Mouse (Mus musculus) c-Kit-negative CD71-positive TER-119-positive erythroid progenitor cells, embryonic 14.5 days (primary cell): ENCODE data around the gene Scnn1g.

Experiments used
- DNase-seq: peaks from one replicate; pipeline ENCODE4 v3.0.0-alpha.2; 2013; ENCODE audit warnings: low read depth, low spot score

Scnn1g gene

GRCm38 (mm10) chr7:121778553-121778952 is 44.3 kb downstream of the Scnn1g start:
- no peak for DNase-seq

- DNase-seq = no peak
Observed at GRCm38 (mm10) chr7:121778980-121779379, 44.7 kb downstream of the Scnn1g start.

DNA sequence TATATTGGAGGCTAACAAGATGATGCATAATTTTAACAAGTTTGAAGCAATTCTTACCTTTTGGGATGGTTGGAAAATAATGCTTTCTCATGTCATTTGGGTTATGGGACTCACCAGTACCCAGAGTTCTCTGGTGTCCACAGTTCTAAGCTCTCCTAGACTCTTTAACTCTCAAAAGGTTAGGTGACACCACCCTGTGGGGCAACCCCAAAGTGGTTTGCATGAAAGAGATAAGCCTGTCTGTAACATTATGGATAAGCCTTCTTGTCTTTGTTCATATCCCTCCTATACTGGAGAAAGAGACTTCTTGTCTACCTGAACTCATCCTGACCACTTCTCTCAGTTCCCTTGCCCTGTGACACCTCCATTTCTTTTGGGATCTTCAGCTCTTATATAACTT is 45.1 kb downstream of the Scnn1g start:
- no peak for DNase-seq

DNA sequence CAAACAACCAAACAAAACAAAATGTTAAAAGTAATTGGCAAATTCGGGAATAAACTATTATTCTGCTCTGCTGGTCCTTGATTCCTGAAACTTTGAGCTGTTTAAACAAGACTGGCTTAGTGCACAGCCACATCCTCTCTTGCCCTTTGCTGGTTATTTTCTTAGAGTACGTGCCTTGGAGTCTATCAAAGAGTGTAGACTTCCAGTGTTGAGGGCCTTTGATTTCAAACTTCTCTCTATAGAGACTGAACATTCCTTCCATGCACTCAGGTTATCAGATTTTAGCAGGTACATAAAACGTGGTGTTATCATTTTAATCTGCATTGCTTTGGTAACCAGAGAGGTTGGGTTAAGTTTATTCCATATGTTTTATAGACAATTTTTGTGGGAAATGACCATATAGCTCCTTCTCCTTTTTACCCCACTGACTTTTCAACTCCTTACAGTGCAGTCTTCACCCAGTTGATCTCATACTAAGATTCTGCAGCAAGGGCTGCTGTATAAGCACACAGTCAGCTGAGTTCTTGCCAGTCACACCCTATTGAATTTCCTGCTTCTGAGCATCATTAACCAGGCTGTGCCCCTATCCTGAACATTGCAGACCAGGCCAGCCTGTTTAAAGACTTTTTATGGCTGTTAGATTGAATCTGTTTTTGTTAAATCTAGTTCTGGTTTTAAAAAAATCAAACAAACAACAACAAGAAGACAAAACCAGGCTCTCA is 48.1 kb downstream of the Scnn1g start:
- no peak for DNase-seq

- DNase-seq = no peak
Observed at GRCm38 (mm10) chr7:121785651-121786228, 51.5 kb downstream of the Scnn1g start.

GRCm38 (mm10) chr7:121797781-121798180 is 63.5 kb downstream of the Scnn1g start:
- no peak for DNase-seq

DNA sequence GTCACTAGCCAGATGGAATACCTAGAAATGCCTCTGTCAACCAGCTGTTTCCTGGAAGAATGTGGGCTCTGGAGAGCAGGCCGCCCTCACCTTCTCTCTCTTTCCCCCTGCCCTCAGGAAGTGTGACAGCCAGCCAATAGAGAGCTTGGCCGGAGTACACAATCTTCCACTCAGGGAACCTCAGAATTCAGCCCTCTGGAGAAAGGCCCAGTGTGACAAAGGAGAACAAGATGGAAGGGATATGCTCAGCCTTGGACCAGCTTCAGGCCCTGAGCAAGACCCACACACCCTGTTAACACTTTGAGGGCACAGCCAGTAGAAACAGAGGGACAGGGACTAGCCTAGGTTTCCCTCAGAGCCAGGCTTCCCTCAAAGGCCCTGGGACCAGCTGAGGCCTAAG is 68.2 kb downstream of the Scnn1g start:
- no peak for DNase-seq

- DNase-seq = no peak
Observed at GRCm38 (mm10) chr7:121803011-121803410, 68.7 kb downstream of the Scnn1g start.

DNA sequence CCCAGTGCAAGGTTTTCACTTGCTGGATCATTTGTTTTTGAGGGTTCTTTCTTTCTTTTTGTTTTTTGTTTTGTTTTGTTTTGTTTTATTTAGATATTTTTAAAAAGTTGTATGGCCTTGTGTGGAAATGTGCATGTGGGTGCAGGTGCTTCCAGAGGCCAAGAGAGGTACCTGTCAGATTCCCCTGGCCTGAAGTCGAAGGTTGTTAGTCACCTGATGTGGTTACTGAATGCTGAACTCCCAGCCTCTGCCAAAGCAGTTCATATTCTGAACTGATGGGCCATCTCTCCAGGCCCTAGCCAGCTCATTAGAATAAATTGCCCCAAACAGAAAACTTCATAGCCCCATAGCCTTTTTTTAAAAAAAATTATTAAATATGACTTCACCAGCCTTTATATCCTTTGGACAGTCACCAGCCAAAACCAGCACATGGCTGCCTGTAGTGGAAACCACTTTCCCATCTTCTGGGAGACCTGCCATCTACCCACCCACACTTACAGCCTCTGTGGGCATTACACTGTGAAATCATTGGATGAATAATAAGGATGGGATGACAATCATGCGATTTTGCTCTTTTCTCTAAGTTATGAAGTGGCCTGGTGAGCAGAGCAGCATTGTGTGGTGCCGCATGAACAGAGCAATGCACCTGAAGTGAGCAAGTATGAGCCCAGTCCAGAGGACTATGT is 71.7 kb downstream of the Scnn1g start:
- no peak for DNase-seq

DNA sequence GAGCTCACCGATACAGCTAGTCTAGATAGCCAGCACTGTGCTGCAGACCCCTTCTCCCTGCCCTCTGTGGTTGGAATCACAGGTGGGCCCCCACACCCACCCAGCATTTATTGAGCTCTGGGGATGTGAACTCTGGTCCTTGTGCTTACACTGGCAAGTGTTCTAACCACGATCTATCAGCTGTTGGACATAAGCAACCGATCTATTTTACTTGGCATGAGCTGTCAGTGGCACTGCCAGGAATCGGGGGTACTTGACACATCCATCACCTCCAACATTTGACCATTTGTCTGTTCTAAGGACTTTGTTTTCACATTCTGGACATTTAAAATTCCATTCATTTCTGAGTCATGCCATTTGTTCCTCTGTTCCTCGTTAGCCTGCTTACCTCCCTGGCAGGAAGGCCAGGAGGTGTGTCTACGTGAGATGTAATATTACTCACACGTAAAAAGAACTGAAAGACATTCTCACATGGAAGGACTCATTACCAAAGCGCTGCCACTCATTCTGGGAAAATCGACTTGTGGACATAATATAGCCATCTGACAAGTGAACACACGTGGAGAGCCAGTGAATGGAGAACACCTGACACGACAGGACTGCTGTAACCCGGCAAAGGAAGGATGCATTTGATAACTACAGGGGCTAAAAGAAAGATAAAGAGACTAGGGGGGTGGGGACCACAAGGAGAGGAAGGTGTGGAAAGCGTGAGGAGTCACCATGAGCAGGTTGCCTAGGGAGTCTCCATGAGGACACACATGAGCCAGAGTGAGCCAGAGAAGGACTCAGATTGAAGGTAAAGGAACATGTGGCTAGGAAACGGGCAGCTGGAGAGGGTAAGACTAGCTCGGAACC is 73.7 kb downstream of the Scnn1g start:
- DNase-seq = no peak
